Mouse (Mus musculus): ENCODE measurements around the gene Stx16.

DNA sequence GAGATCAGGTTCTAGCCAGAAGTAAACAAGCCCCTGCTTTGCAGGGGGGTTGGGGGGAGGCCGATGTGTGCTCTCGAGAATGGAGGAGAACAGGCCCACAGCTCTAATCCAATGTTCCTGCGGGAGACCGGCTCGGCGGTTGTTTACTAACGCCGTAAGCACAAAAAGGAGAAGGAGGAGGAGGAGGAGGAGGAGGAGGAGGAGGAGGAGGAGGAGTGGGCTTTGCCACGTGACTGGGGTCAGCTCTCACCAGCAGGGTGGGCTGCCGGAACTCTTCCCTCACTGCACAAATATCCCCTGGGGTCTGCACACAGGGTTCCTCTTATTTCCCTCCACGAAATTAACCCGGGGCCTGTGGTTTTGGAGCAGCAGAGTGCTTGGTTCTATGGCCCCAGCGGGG lies 1.5 kb upstream of the Stx16 start:
- TF ChIP-seq SMC3 (IDR thresholded peaks at IDR 0.05; ENCODE audit: low read depth, low read length) (no peak), CTCF (IDR thresholded peaks at IDR 0.05 in 2 of 3, conservative IDR thresholded peaks at IDR 0.05 in 1 of 3; ENCODE audit: control insufficient read depth in 1 of 3, insufficient read depth in 1 of 3, low read depth in 2 of 3, low read length in 3 of 3, poor library complexity in 1 of 3, severe bottlenecking in 1 of 3) (no peak), ZNF384 (IDR thresholded peaks at IDR 0.05; ENCODE audit: low read depth, low read length) (no peak), HCFC1 (IDR thresholded peaks at IDR 0.05; ENCODE audit: low read depth, low read length) (no peak), NRF1 (IDR thresholded peaks at IDR 0.05; ENCODE audit: insufficient read depth, low read depth, low read length, poor library complexity, severe bottlenecking) (no peak), EP300 (IDR thresholded peaks at IDR 0.05; ENCODE audit: low read depth in 1 of 2, low read length in 2 of 2) (no peak), MYC (IDR thresholded peaks at IDR 0.05; ENCODE audit: low read depth, low read length) (no peak), ZMIZ1 (IDR thresholded peaks at IDR 0.05; ENCODE audit: low read depth, low read length) (no peak), TCF12 (IDR thresholded peaks at IDR 0.05; ENCODE audit: low read depth, low read length) (no peak)

Measured in MEL (cell line).